In genomic region chr2:156973316-156974100, GRCm38 (mm10) we compare ENCODE assay signal across 12 mouse cellular contexts. TPM values are rescaled to one million over a fixed set of nuclear protein-coding genes. Genes with fewer than 3 reads are reported as not detected.
DNase-seq lines count a peak whose midpoint lies in the region.
"Had no signal": no experiment of that assay in that cellular context is flagged by ENCODE, and none has a peak within 500 bp of the region (broad histone marks: within the 10 kb centered on the region; RNA-seq: fewer than 3 reads in every experiment).

No protein-coding gene starts in this region.

- DNase-seq in layer of hippocampus, adult 11-12 months (ENCODE audit: low spot score), result peak; percentile 31
- DNase-seq in layer of hippocampus, postnatal 10 days (ENCODE audit: low spot score in 2 of 2), result no peak
- DNase-seq in cerebellum, adult 9-11 months, result peak; percentile 86
- peak; percentile 70 for DNase-seq in left cerebral cortex, adult 11 months (ENCODE audit: low spot score)
- DNase-seq in telencephalon, adult 2 months (ENCODE audit: low read depth, low spot score), result peak; percentile 81
- no peak for DNase-seq in adrenal gland, postnatal 4 days (ENCODE audit: low spot score in 2 of 2)
- no peak for DNase-seq in embryo, embryonic 10.5 days (ENCODE audit: low spot score)
- DNase-seq: adrenal gland, adult 2 months; kidney, postnatal 14 days; liver; lung, postnatal 36 days; thymus, postnatal 25 days had no signal

RNA-seq across cellular contexts. Expression of gene Ndrg3, which starts 18.3 kb away (rescaled TPM):
- total RNA-seq in layer of hippocampus, postnatal 10 days (2021), result 100 to 1,000 TPM; 360 to 416 TPM
- 10 to 100 TPM; 47.2 to 47.9 TPM for total RNA-seq in adrenal gland, postnatal 4 days (2021)

RNA-seq across cellular contexts. Expression of gene Dsn1, which starts 33.4 kb away (rescaled TPM):
- 1 to 10 TPM; 5.2 to 8.3 TPM for total RNA-seq in layer of hippocampus, postnatal 10 days (2021)
- 10 to 100 TPM; 19.9 to 22.3 TPM for total RNA-seq in adrenal gland, postnatal 4 days (2021)

Comparison
In these comparisons a context has a peak if more than half of its experiments do, and no peak if none do; other contexts are left out.
1. DNase-seq: peak in layer of hippocampus, adult 11-12 months (single experiment), cerebellum, adult 9-11 months (single experiment), left cerebral cortex, adult 11 months (single experiment) and telencephalon, adult 2 months (single experiment); none in layer of hippocampus, postnatal 10 days (0 of 2), adrenal gland, postnatal 4 days (0 of 2) and embryo, embryonic 10.5 days (single experiment).
2. RNA of gene Ndrg3, which starts 18.3 kb away (total RNA-seq): 360 to 416 TPM in layer of hippocampus, postnatal 10 days; 47.2 to 47.9 TPM in adrenal gland, postnatal 4 days; every median in the first group is over 4 times any median in the second.